Mouse (Mus musculus): ENCODE results near the gene Mmadhc. TPM values are rescaled to one million over a fixed set of nuclear protein-coding genes. Genes with fewer than 3 reads are reported as not detected.
A peak's percentile ranks its signal among the peaks of the same experiment; 100 is the strongest.

Gene Mmadhc
- total RNA-seq, 2 experiments from 2014 or later = 50.2 to 52.4 TPM

- TF ChIP-seq CTCF (conservative IDR thresholded peaks at IDR 0.05) = no peak
- no peak for DNase-seq (ENCODE audit: low spot score in 2 of 2)
- Histone ChIP-seq H3K4me3 (no peak overlapping the region), H3K27ac (no peak overlapping the region)
Observed at GRCm38 (mm10) chr2:50293572-50293971, 3.0 kb downstream of the Mmadhc start.

GRCm38 (mm10) chr2:50291901-50292300 lies 4.7 kb downstream of the Mmadhc start:
- Histone ChIP-seq H3K4me3 (no peak overlapping the region), H3K27ac (no peak overlapping the region)
- TF ChIP-seq CTCF (conservative IDR thresholded peaks at IDR 0.05) = no peak
- no peak for DNase-seq (ENCODE audit: low spot score in 2 of 2)

GRCm38 (mm10) chr2:50290754-50291153 lies 5.8 kb downstream of the Mmadhc start:
- DNase-seq (ENCODE audit: low spot score in 2 of 2) = no peak
- no peak overlapping the region for H3K4me3 ChIP-seq
- peak; percentile 79 for TF ChIP-seq CTCF (conservative IDR thresholded peaks at IDR 0.05)
- H3K27ac ChIP-seq = no peak overlapping the region

- H3K4me3 ChIP-seq = no peak overlapping the region
- DNase-seq (ENCODE audit: low spot score in 2 of 2) = peak; percentile 21 to 46
- H3K27ac ChIP-seq = no peak overlapping the region
- TF ChIP-seq CTCF (conservative IDR thresholded peaks at IDR 0.05) = peak; percentile 85
Observed at GRCm38 (mm10) chr2:50284781-50285180, 11.8 kb downstream of the Mmadhc start.

- DNase-seq (ENCODE audit: low spot score in 2 of 2) = no peak
- no peak overlapping the region for H3K4me3 ChIP-seq
- H3K27ac ChIP-seq = no peak overlapping the region
- TF ChIP-seq CTCF (conservative IDR thresholded peaks at IDR 0.05) = no peak
Observed at GRCm38 (mm10) chr2:50284040-50284439, 12.6 kb downstream of the Mmadhc start.

- TF ChIP-seq CTCF (conservative IDR thresholded peaks at IDR 0.05) = no peak
- no peak overlapping the region for H3K27ac ChIP-seq
- no peak overlapping the region for H3K4me3 ChIP-seq
- no peak for DNase-seq (ENCODE audit: low spot score in 2 of 2)
Observed at GRCm38 (mm10) chr2:50276715-50277114, 19.9 kb downstream of the Mmadhc start.

- no peak for TF ChIP-seq CTCF (conservative IDR thresholded peaks at IDR 0.05)
- DNase-seq (ENCODE audit: low spot score in 2 of 2) = no peak
- no peak overlapping the region for H3K27ac ChIP-seq
- no peak overlapping the region for H3K4me3 ChIP-seq
Observed at GRCm38 (mm10) chr2:50273415-50273814, 23.2 kb downstream of the Mmadhc start.

GRCm38 (mm10) chr2:50272165-50272564 lies 24.4 kb downstream of the Mmadhc start:
- peak; percentile 15 to 42 for DNase-seq (ENCODE audit: low spot score in 2 of 2)
- Histone ChIP-seq H3K27ac (no peak overlapping the region), H3K4me3 (no peak overlapping the region)
- TF ChIP-seq CTCF (conservative IDR thresholded peaks at IDR 0.05) = peak; percentile 92

- Histone ChIP-seq H3K27ac (no peak overlapping the region), H3K4me3 (no peak overlapping the region)
- DNase-seq (ENCODE audit: low spot score in 2 of 2) = no peak
- TF ChIP-seq CTCF (conservative IDR thresholded peaks at IDR 0.05) = no peak
Observed at GRCm38 (mm10) chr2:50268514-50268913, 28.1 kb downstream of the Mmadhc start.

- no peak for DNase-seq (ENCODE audit: low spot score in 2 of 2)
- no peak overlapping the region for H3K27ac ChIP-seq
Observed at GRCm38 (mm10) chr2:50267046-50267445, 29.6 kb downstream of the Mmadhc start.

GRCm38 (mm10) chr2:50265215-50265785 lies 31.3 kb downstream of the Mmadhc start:
- Histone ChIP-seq H3K27ac (no peak overlapping the region), H3K4me3 (no peak overlapping the region)
- DNase-seq (ENCODE audit: low spot score in 2 of 2) = no peak
- TF ChIP-seq CTCF (conservative IDR thresholded peaks at IDR 0.05) = no peak

More at GRCm38 (mm10) chr2:50267046-50267445, 29.6 kb downstream of the Mmadhc start:
- no peak overlapping the region for H3K4me3 ChIP-seq
- TF ChIP-seq CTCF (conservative IDR thresholded peaks at IDR 0.05) = no peak

- no peak overlapping the region for H3K4me3 ChIP-seq
- no peak overlapping the region for H3K27ac ChIP-seq
- TF ChIP-seq CTCF (conservative IDR thresholded peaks at IDR 0.05) = no peak
- DNase-seq (ENCODE audit: low spot score in 2 of 2) = no peak
Observed at GRCm38 (mm10) chr2:50264059-50264458, 32.5 kb downstream of the Mmadhc start.

- Histone ChIP-seq H3K27ac (no peak overlapping the region), H3K4me3 (no peak overlapping the region)
- TF ChIP-seq CTCF (conservative IDR thresholded peaks at IDR 0.05) = no peak
- DNase-seq (ENCODE audit: low spot score in 2 of 2) = no peak
Observed at GRCm38 (mm10) chr2:50254955-50255354, 41.6 kb downstream of the Mmadhc start.

GRCm38 (mm10) chr2:50248551-50248950 lies 48.0 kb downstream of the Mmadhc start:
- no peak for TF ChIP-seq CTCF (conservative IDR thresholded peaks at IDR 0.05)
- no peak overlapping the region for H3K4me3 ChIP-seq
- no peak for DNase-seq (ENCODE audit: low spot score in 2 of 2)
- H3K27ac ChIP-seq = no peak overlapping the region
